Mouse (Mus musculus) cortical plate, adult 2 months (tissue): Measurements from ENCODE around the gene Plxna4.

Source experiments
- CTCF ChIP-seq: fragments of 200-500 bp; IDR thresholded peaks from 2 replicates; pipeline ENCODE4 v1.5.1; 2011; ENCODE audit warnings: mild to moderate bottlenecking, control low read depth, low read length; ENCODE audit not compliant: insufficient read depth; ENCODE audit errors: extremely low read depth
- POLR2A ChIP-seq: fragments of 200-500 bp; IDR thresholded peaks from 2 replicates; pipeline ENCODE4 v1.6.1; 2011; ENCODE audit warnings: mild to moderate bottlenecking, low read length, control low read depth; ENCODE audit not compliant: insufficient read depth; ENCODE audit errors: extremely low read depth

GRCm38 (mm10) chr6:32411325-32411724 is 176.7 kb downstream of the Plxna4 start:
- TF ChIP-seq POLR2A, result no peak
- no peak for TF ChIP-seq CTCF
